Mouse (Mus musculus): Measurements from ENCODE around the gene Csrp1.

The Csrp1 gene

GRCm38 (mm10) chr1:135698451-135698921, 21.4 kb upstream of the Csrp1 start:
- DNase-seq, result peak; percentile 27

GRCm38 (mm10) chr1:135698996-135699705, 20.7 kb upstream of the Csrp1 start:
- peak; percentile 90 for DNase-seq

GRCm38 (mm10) chr1:135699892-135700291, 20.0 kb upstream of the Csrp1 start:
- DNase-seq, result no peak

GRCm38 (mm10) chr1:135700605-135701004, 19.3 kb upstream of the Csrp1 start:
- peak; percentile 84 for DNase-seq

- DNase-seq, result no peak
Observed at GRCm38 (mm10) chr1:135701314-135701713, 18.5 kb upstream of the Csrp1 start.

GRCm38 (mm10) chr1:135702722-135703121, 17.1 kb upstream of the Csrp1 start:
- DNase-seq, result no peak

GRCm38 (mm10) chr1:135704317-135704821, 15.5 kb upstream of the Csrp1 start:
- DNase-seq, result no peak

- DNase-seq, result peak; percentile 72
Observed at GRCm38 (mm10) chr1:135708369-135708768, 11.5 kb upstream of the Csrp1 start.

GRCm38 (mm10) chr1:135711126-135711525, 8.7 kb upstream of the Csrp1 start:
- no peak for DNase-seq

GRCm38 (mm10) chr1:135714028-135714815, 5.6 kb upstream of the Csrp1 start:
- no peak for DNase-seq

- no peak for DNase-seq
Observed at GRCm38 (mm10) chr1:135714901-135715609, 4.8 kb upstream of the Csrp1 start.

GRCm38 (mm10) chr1:135719486-135719885, 375 bp upstream of the Csrp1 start:
- peak; percentile 85 for DNase-seq

- no peak for DNase-seq
Observed at GRCm38 (mm10) chr1:135723016-135723415, 3.2 kb downstream of the Csrp1 start.

- DNase-seq, result no peak
Observed at GRCm38 (mm10) chr1:135724134-135724533, 4.3 kb downstream of the Csrp1 start.

GRCm38 (mm10) chr1:135725324-135725723, 5.5 kb downstream of the Csrp1 start:
- DNase-seq, result no peak

- no peak for DNase-seq
Observed at GRCm38 (mm10) chr1:135725936-135726335, 6.1 kb downstream of the Csrp1 start.

GRCm38 (mm10) chr1:135728631-135729366, 8.9 kb downstream of the Csrp1 start:
- peak; percentile 92 for DNase-seq

GRCm38 (mm10) chr1:135729367-135729713, 9.5 kb downstream of the Csrp1 start:
- DNase-seq, result no peak

GRCm38 (mm10) chr1:135729821-135730220, 10.0 kb downstream of the Csrp1 start:
- DNase-seq, result peak; percentile 19

GRCm38 (mm10) chr1:135730296-135730695, 10.4 kb downstream of the Csrp1 start:
- DNase-seq, result no peak

- no peak for DNase-seq
Observed at GRCm38 (mm10) chr1:135731393-135731792, 11.5 kb downstream of the Csrp1 start.

GRCm38 (mm10) chr1:135731897-135732684, 12.2 kb downstream of the Csrp1 start:
- DNase-seq, result peak; percentile 75
